Comparison of ENCODE assay signal across 17 mouse cellular contexts in genomic region chr6:15825236-15825635, GRCm38 (mm10).
"Had no signal": no experiment of that assay in that cellular context is flagged by ENCODE, and none has a peak within 500 bp of the region (broad histone marks: within the 10 kb centered on the region; RNA-seq: fewer than 3 reads in every experiment).

No protein-coding gene starts in this region.

- H3K9ac ChIP-seq: lung, embryonic 14.5 days; midbrain, embryonic 12.5 days; neural tube, embryonic 13.5 days; neural tube, embryonic 15.5 days had no signal

- H3K27ac ChIP-seq: midbrain, embryonic 10.5 days; midbrain, embryonic 12.5 days; neural tube, embryonic 13.5 days; neural tube, embryonic 15.5 days had no signal

- H3K4me1 ChIP-seq: neural tube, embryonic 13.5 days; neural tube, embryonic 15.5 days had no signal

- H3K27me3 ChIP-seq: midbrain, embryonic 12.5 days; neural tube, embryonic 13.5 days; neural tube, embryonic 15.5 days had no signal

- H3K4me3 ChIP-seq: midbrain, embryonic 10.5 days; midbrain, embryonic 12.5 days; myocyte; neural tube, embryonic 13.5 days; neural tube, embryonic 15.5 days had no signal

- H3K4me2 ChIP-seq: lung, embryonic 14.5 days; midbrain, embryonic 12.5 days; neural tube, embryonic 13.5 days; neural tube, embryonic 15.5 days had no signal

- ATAC-seq: midbrain, embryonic 16.5 days had no signal

- H3K36me3 ChIP-seq: midbrain, embryonic 10.5 days; midbrain, embryonic 12.5 days; neural tube, embryonic 13.5 days; neural tube, embryonic 15.5 days had no signal

- H3K9me3 ChIP-seq: midbrain, embryonic 10.5 days; midbrain, embryonic 12.5 days; neural tube, embryonic 13.5 days; neural tube, embryonic 15.5 days had no signal

- DNase-seq: lung, adult 18-20 months; lung, embryonic 14.5 days; lung, postnatal 10 days; lung, postnatal 4 days; midbrain, embryonic 14.5 days; retina, postnatal 1 day; right cerebral cortex, adult 18-20 months; spleen, adult 18-20 months; thymus, adult 18-20 months; thymus, postnatal 14 days; thymus, postnatal 36 days had no signal
